Mouse (Mus musculus) olfactory bulb, adult 2 months (tissue): ENCODE results near the gene Strbp.

Experiments
- CTCF ChIP-seq: fragments of 200-500 bp; IDR thresholded peaks from 2 replicates; pipeline ENCODE4 v1.5.1; 2012; ENCODE audit warnings: low read depth, mild to moderate bottlenecking, low read length, moderate library complexity; ENCODE audit not compliant: insufficient read depth
- POLR2A ChIP-seq: fragments of 200-500 bp; IDR thresholded peaks from 2 replicates; pipeline ENCODE4 v1.6.1; 2012; ENCODE audit warnings: mild to moderate bottlenecking, low read depth, low read length, moderate library complexity; ENCODE audit not compliant: insufficient read depth

- TF ChIP-seq CTCF (no peak), POLR2A (no peak)
Measured at GRCm38 (mm10) chr2:37684864-37685263, 18.8 kb downstream of the Strbp start.
